Mouse (Mus musculus) limb, embryonic 14.5 days (tissue): ENCODE measurements at regions not wholly inside any gene's neighbourhood (a gene's known extent, or its start where the extent isn't known, plus 50 kb on each side); places are given as distances from the start of the nearest gene placed in this dataset.

Source experiments
- ATAC-seq: fragments of 200-750 bp; cut with Nextera tagmentation; 2 replicates; pipeline ENCODE4 v1.8.0; 2017; ENCODE audit warnings: low read depth, moderate number of reproducible peaks, moderate TSS enrichment; ENCODE audit not compliant: low FRiP score
- DNase-seq: peaks from one replicate; pipeline ENCODE4 v3.0.0-alpha.2; 2015; ENCODE audit warnings: low spot score
- H3K27ac ChIP-seq: fragments of 300-500 bp; sonication (generic); replicated peaks from 2 replicates; pipeline ENCODE4 v1.5.1; 2014; ENCODE audit warnings: low read depth, mild to moderate bottlenecking, low read length, moderate library complexity, mixed read lengths
- H3K27me3 ChIP-seq: fragments of 300-500 bp; sonication (generic); 2 replicates; pipeline ENCODE4 v1.6.1; 2014; ENCODE audit warnings: low read length, mixed read lengths; ENCODE audit not compliant: control insufficient read depth, insufficient read depth
- H3K36me3 ChIP-seq: fragments of 300-500 bp; sonication (generic); 2 replicates; pipeline ENCODE4 v1.6.1; 2014; ENCODE audit warnings: mild to moderate bottlenecking, low read length, moderate library complexity, mixed read lengths; ENCODE audit not compliant: control insufficient read depth, insufficient read depth
- H3K4me1 ChIP-seq: fragments of 300-500 bp; sonication (generic); 2 replicates; pipeline ENCODE4 v1.6.1; 2014; ENCODE audit warnings: antibody characterized with exemption, low read length, mixed read lengths; ENCODE audit not compliant: control insufficient read depth, insufficient read depth
- H3K4me2 ChIP-seq: fragments of 300-500 bp; sonication (generic); replicated peaks from 2 replicates; pipeline ENCODE4 v1.6.1; 2014; ENCODE audit warnings: low read depth, mild to moderate bottlenecking, low read length, moderate library complexity; ENCODE audit not compliant: severe bottlenecking
- H3K4me3 ChIP-seq: fragments of 300-500 bp; sonication (generic); replicated peaks from 2 replicates; pipeline ENCODE4 v1.5.1; 2014; ENCODE audit warnings: low read length
- H3K9ac ChIP-seq: fragments of 300-500 bp; sonication (generic); 2 replicates; pipeline ENCODE4 v1.6.1; 2014; ENCODE audit warnings: mild to moderate bottlenecking, low read depth, low read length, moderate library complexity; ENCODE audit not compliant: severe bottlenecking
- H3K9me3 ChIP-seq: fragments of 300-500 bp; sonication (generic); 2 replicates; pipeline ENCODE4 v1.6.1; 2016; ENCODE audit warnings: low read length; ENCODE audit not compliant: control insufficient read depth
- POLR2A ChIP-seq: fragments of 200-500 bp; IDR thresholded peaks from 2 replicates; pipeline ENCODE4 v1.8.0; 2012; ENCODE audit warnings: inconsistent platforms, mild to moderate bottlenecking, moderate library complexity, borderline replicate concordance; ENCODE audit not compliant: insufficient read depth, insufficient read length; ENCODE audit errors: extremely low read depth
- WGBS: fragments of 180-500 bp; shearing (Covaris S2); extraction: QIAGEN DNeasy Blood & Tissue Kit; methylation state at CpG from one replicate; pipeline ENCODE4 v1.1.7; 2014; 5-methylcytosine and 5-hydroxymethylcytosine counted together

DNA sequence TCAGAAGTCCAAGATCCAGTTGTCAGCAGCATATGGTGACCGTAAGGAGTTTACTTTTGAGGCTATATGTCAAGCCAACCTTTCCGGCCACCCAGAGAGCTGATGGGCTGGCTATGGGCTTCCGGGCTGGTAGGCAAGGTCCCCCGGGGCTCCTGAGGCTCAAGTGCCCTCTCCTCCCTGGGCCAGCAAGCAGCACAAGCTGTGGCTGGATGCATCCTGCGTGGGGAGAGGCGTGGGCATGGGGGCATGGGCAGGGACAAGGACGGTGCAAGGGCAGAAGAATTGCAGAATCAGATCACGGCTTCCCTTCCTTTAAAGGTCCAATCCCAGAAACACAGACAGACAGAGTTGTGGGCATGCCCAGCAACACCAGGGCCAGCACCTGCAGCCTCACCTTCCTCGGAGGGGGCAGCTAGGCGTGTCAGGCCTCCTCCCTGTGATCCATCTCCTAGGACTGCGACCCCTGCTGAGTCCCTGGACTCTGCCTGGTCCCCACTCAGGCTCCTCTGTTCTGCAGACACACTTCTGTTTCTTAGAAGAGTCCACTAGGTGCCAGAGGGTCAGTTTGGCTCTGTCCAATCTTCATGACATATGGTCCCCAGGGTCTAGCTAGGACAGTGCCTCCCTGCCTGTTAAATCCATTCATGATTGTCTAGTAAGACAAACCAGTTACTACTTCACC, 111.8 kb upstream of the Lemd2 start:
- no peaks in the 10 kb centered on the region for H3K9me3 ChIP-seq
- H3K4me3 ChIP-seq = no peak overlapping the region
- H3K27me3 ChIP-seq = no peaks in the 10 kb centered on the region
- DNase-seq (no peak), ATAC-seq (no peak)
- H3K9ac ChIP-seq = no peak overlapping the region
- TF ChIP-seq POLR2A = no peak
- H3K4me2 ChIP-seq = no peak overlapping the region
- H3K4me1 ChIP-seq = peaks cover 12% of the 10 kb centered on the region
- no peak overlapping the region for H3K27ac ChIP-seq
- WGBS = 69% methylated on average over 11 of the region's 11 CpGs
- H3K36me3 ChIP-seq = no peaks in the 10 kb centered on the region

DNA sequence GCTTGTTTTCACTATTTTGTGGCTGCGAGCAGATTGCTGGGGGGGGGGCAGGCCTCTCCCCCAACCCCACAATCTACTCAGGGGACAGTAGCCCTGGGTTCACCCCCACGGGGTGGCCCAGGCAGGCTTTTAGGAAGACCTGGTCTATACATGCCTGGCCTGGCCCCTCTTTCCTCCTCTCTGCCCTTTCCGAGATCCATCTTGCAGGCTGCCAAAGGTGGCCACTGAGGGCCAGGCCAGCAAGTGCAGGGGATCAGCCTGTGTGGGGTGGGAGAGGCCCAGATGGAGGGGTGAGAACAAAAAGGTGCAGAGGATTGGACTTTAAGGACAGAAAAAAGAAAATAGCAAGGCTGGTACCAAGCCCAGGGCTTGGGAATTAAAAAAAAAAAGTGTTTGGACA, 111.2 kb upstream of the Lemd2 start:
- Histone ChIP-seq H3K4me2 (no peak overlapping the region), H3K27ac (no peak overlapping the region), H3K27me3 (no peaks in the 10 kb centered on the region), H3K9me3 (no peaks in the 10 kb centered on the region), H3K36me3 (no peaks in the 10 kb centered on the region), H3K4me3 (no peak overlapping the region), H3K9ac (no peak overlapping the region), H3K4me1 (peaks cover 12% of the 10 kb centered on the region)
- DNase-seq (no peak), ATAC-seq (no peak)
- WGBS = 62% methylated on average over 3 of the region's 3 CpGs
- TF ChIP-seq POLR2A = no peak

DNA sequence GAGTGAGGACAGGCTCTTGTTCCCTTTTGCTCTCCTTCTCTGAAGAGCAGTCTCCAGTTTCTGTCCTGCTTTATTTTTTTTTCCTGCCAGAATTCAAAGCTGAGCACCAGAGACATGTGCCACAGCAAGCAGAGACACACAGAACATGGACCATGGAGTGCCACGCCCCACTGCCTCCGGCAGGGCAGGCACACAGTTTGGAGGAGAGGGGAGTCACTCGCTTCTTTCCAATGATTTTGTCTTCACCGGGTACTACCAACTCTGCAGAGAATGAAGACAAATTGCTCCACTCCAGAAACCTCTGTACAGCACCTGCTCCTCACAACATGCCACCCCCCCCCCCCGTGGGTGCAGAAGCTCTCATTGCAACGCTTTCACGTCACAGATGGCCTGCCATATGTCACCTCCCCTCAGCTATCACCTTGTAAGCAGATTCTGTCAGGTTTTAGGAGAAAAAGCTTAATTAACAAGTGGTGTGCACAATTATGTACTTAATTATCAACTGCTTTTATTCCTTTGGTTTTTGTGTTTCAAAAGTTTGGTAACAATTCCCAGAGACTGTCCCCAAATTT, 110.6 kb upstream of the Lemd2 start:
- DNase-seq (no peak), ATAC-seq (no peak)
- Histone ChIP-seq H3K4me2 (no peak overlapping the region), H3K9me3 (no peaks in the 10 kb centered on the region), H3K4me3 (no peak overlapping the region), H3K4me1 (peaks cover 12% of the 10 kb centered on the region), H3K9ac (no peak overlapping the region), H3K27ac (no peak overlapping the region), H3K36me3 (no peaks in the 10 kb centered on the region), H3K27me3 (no peaks in the 10 kb centered on the region)
- TF ChIP-seq POLR2A = no peak
- 57% methylated on average over 7 of the region's 7 CpGs for WGBS

DNA sequence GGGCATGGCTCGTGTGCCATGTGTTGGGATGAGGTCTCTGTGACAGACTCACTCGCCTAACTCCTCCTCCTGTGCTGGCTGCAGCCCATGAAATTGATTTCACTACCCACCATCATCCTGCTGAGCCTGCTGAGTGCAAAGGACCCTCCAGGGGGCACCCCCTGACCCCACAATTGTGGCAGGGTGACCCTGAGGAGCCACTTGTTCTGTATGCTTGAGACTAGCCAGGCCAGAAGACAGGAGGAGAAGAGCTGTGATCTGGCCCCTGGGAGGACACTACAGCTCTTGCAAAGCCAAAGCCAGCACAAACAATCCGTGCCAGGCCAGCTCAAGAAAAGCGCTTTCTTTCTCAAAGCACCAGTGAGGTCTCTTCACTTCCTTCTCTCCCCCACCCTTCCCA, 104.7 kb upstream of the Lemd2 start:
- no peaks in the 10 kb centered on the region for H3K9me3 ChIP-seq
- H3K4me2 ChIP-seq = no peak overlapping the region
- no peak overlapping the region for H3K9ac ChIP-seq
- DNase-seq (no peak), ATAC-seq (no peak)
- no peak overlapping the region for H3K27ac ChIP-seq
- H3K4me3 ChIP-seq = no peak overlapping the region
- no peaks in the 10 kb centered on the region for H3K36me3 ChIP-seq
- no peak for TF ChIP-seq POLR2A
- H3K27me3 ChIP-seq = no peaks in the 10 kb centered on the region
- 50% methylated on average over 4 of the region's 4 CpGs for WGBS
- H3K4me1 ChIP-seq = no peaks in the 10 kb centered on the region

DNA sequence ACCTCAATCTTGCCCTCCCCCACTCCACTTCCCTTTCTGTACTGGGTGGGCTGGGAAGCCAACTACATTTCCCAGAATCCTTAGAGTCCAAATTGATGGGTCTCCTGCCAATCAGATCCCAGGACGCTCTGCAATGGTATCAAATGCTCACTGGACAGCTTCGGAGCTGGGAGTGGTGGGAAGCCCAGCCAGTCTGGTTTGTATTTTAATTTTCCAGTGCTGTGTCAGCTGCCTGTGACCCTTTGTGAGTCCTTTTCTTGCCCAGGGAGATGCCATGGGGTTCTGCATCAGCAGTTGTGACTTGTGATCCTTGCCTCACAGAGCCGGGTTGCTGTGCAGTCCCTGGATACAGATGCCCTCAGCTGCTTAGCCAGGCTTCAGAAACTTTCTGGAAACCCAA, 100.6 kb upstream of the Lemd2 start:
- no peak overlapping the region for H3K4me3 ChIP-seq
- no peak for ATAC-seq
- DNase-seq = no peak
- no peak for TF ChIP-seq POLR2A
- H3K9me3 ChIP-seq = no peaks in the 10 kb centered on the region
- H3K27me3 ChIP-seq = no peaks in the 10 kb centered on the region
- H3K4me2 ChIP-seq = no peak overlapping the region
- no peaks in the 10 kb centered on the region for H3K4me1 ChIP-seq
- no peak overlapping the region for H3K9ac ChIP-seq
- no peak overlapping the region for H3K27ac ChIP-seq
- no peaks in the 10 kb centered on the region for H3K36me3 ChIP-seq
- 48% methylated on average over 3 of the region's 3 CpGs for WGBS
